Mouse (Mus musculus): ENCODE measurements around the gene Spdye4c. TPM values are rescaled to one million over a fixed set of nuclear protein-coding genes. Genes with fewer than 3 reads are reported as not detected.

Gene Spdye4c
- polyA plus RNA-seq, 1 experiment = not detected

DNA sequence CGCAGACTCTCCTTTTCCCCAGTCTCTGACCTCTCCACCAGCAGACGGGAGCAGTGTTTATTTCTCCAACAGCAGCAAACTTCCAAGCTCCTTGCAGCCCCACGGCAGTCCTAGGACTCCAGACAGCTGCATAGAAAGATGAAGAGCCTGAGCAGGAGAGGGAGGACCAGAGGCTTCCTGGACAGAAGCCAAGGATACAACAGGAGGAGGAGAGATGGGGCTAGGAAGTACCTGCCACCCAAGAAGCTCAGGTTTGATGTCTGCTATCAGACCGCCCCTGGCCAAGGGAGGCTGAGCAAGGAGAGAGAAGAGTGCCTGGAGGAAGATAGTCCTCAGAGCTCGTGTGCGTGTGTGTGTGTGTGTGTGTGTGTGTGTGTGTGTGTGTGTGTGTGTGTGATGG, 41.0 kb upstream of the Spdye4c start:
- H3K27me3 ChIP-seq (ENCODE audit: control insufficient read depth, insufficient read depth, low read length) = no peaks in the 10 kb centered on the region
- H3K36me3 ChIP-seq (ENCODE audit: control insufficient read depth, insufficient read depth, low read length) = no peaks in the 10 kb centered on the region
- WGBS = 32% methylated on average over 6 of the region's 6 CpGs
- no peak for TF ChIP-seq POLR2A (IDR thresholded peaks at IDR 0.05; ENCODE audit: low read depth, low read length)
- no peak for TF ChIP-seq CTCF (IDR thresholded peaks at IDR 0.05; ENCODE audit: extremely low read depth, insufficient read length, insufficient replicate concordance, low read depth, low read length)
- no peak overlapping the region for H3K27ac ChIP-seq (ENCODE audit: insufficient read depth, low read depth, low read length)
- no peak overlapping the region for H3K4me3 ChIP-seq (ENCODE audit: low read depth, low read length)
- no peaks in the 10 kb centered on the region; the same call in 1 of the 2 replicates for H3K4me1 ChIP-seq (ENCODE audit: control insufficient read depth, insufficient read depth, insufficient read length, low read length)

DNA sequence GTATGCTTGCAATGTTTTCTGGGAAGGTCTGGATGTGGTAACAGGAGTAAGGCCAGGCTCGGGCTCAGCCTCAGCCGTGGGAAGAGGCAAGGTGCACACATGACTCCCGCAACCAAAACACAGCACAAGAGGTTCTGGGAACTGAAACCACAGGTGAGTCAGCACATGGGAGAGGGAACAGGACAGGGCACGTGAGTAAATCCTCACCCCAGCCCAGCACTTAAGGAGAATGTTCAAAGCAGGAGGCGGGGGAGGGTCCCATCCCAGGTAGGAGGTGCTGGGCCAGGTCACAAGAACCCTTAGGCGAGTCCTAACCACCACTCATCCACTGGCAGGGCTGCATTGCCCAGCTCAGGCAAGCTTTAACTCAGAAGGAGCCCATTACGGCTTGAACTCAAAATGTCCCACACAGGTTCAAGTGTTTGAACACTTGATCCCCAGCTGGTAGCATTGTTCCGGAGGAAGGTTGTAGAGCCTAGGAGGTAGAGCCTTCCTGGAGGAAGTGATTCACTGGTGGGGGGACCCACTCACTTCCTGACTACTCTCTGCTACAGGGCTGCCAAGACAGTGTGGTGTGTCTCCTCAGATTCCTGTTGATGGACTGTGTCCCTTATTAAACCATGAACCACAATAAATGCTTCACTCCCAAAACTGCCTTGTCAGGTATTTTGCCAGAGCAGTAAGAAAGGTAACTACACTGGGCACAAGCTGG, 38.8 kb upstream of the Spdye4c start:
- Histone ChIP-seq H3K27me3 (ENCODE audit: control insufficient read depth, insufficient read depth, low read length) (no peaks in the 10 kb centered on the region), H3K4me3 (ENCODE audit: low read depth, low read length) (no peak overlapping the region), H3K36me3 (ENCODE audit: control insufficient read depth, insufficient read depth, low read length) (no peaks in the 10 kb centered on the region), H3K27ac (ENCODE audit: insufficient read depth, low read depth, low read length) (no peak overlapping the region), H3K4me1 (ENCODE audit: control insufficient read depth, insufficient read depth, insufficient read length, low read length) (no peaks in the 10 kb centered on the region; the same call in 1 of the 2 replicates)
- WGBS = 74% methylated on average over 8 of the region's 8 CpGs
- TF ChIP-seq POLR2A (IDR thresholded peaks at IDR 0.05; ENCODE audit: low read depth, low read length) (no peak), CTCF (IDR thresholded peaks at IDR 0.05; ENCODE audit: extremely low read depth, insufficient read length, insufficient replicate concordance, low read depth, low read length) (no peak)

GRCm38 (mm10) chr2:128552798-128553720, 38.0 kb upstream of the Spdye4c start:
- Histone ChIP-seq H3K4me3 (ENCODE audit: low read depth, low read length) (no peak overlapping the region), H3K27me3 (ENCODE audit: control insufficient read depth, insufficient read depth, low read length) (no peaks in the 10 kb centered on the region), H3K36me3 (ENCODE audit: control insufficient read depth, insufficient read depth, low read length) (no peaks in the 10 kb centered on the region), H3K27ac (ENCODE audit: insufficient read depth, low read depth, low read length) (no peak overlapping the region), H3K4me1 (ENCODE audit: control insufficient read depth, insufficient read depth, insufficient read length, low read length) (no peaks in the 10 kb centered on the region; the same call in 1 of the 2 replicates)
- TF ChIP-seq CTCF (IDR thresholded peaks at IDR 0.05; ENCODE audit: extremely low read depth, insufficient read length, insufficient replicate concordance, low read depth, low read length) (no peak), POLR2A (IDR thresholded peaks at IDR 0.05; ENCODE audit: low read depth, low read length) (no peak)
- 73% methylated on average over 8 of the region's 8 CpGs for WGBS

- no peak for TF ChIP-seq CTCF (IDR thresholded peaks at IDR 0.05; ENCODE audit: extremely low read depth, insufficient read length, insufficient replicate concordance, low read depth, low read length)
- no peaks in the 10 kb centered on the region for H3K27me3 ChIP-seq (ENCODE audit: control insufficient read depth, insufficient read depth, low read length)
- no peak overlapping the region for H3K4me3 ChIP-seq (ENCODE audit: low read depth, low read length)
- 90% methylated on average over 9 of the region's 9 CpGs for WGBS
- no peak overlapping the region for H3K27ac ChIP-seq (ENCODE audit: insufficient read depth, low read depth, low read length)
- no peaks in the 10 kb centered on the region for H3K36me3 ChIP-seq (ENCODE audit: control insufficient read depth, insufficient read depth, low read length)
- no peaks in the 10 kb centered on the region; the same call in 1 of the 2 replicates for H3K4me1 ChIP-seq (ENCODE audit: control insufficient read depth, insufficient read depth, insufficient read length, low read length)
Measured at GRCm38 (mm10) chr2:128555082-128555481, 35.9 kb upstream of the Spdye4c start.

GRCm38 (mm10) chr2:128564195-128564594, 26.8 kb upstream of the Spdye4c start:
- Histone ChIP-seq H3K27ac (ENCODE audit: insufficient read depth, low read depth, low read length) (no peak overlapping the region), H3K27me3 (ENCODE audit: control insufficient read depth, insufficient read depth, low read length) (no peaks in the 10 kb centered on the region), H3K4me3 (ENCODE audit: low read depth, low read length) (no peak overlapping the region), H3K4me1 (ENCODE audit: control insufficient read depth, insufficient read depth, insufficient read length, low read length) (peaks cover 8% of the 10 kb centered on the region; the same call in 1 of the 2 replicates), H3K36me3 (ENCODE audit: control insufficient read depth, insufficient read depth, low read length) (no peaks in the 10 kb centered on the region)
- no peak for TF ChIP-seq POLR2A (IDR thresholded peaks at IDR 0.05; ENCODE audit: low read depth, low read length)
- peak; percentile 31; the same call in 1 of the 2 replicates for TF ChIP-seq CTCF (IDR thresholded peaks at IDR 0.05; ENCODE audit: extremely low read depth, insufficient read length, insufficient replicate concordance, low read depth, low read length)
- WGBS = 88% methylated on average over 3 of the region's 3 CpGs

GRCm38 (mm10) chr2:128565904-128566303, 25.1 kb upstream of the Spdye4c start:
- Histone ChIP-seq H3K36me3 (ENCODE audit: control insufficient read depth, insufficient read depth, low read length) (no peaks in the 10 kb centered on the region), H3K4me1 (ENCODE audit: control insufficient read depth, insufficient read depth, insufficient read length, low read length) (peaks cover 8% of the 10 kb centered on the region; the same call in 1 of the 2 replicates), H3K4me3 (ENCODE audit: low read depth, low read length) (no peak overlapping the region), H3K27me3 (ENCODE audit: control insufficient read depth, insufficient read depth, low read length) (no peaks in the 10 kb centered on the region), H3K27ac (ENCODE audit: insufficient read depth, low read depth, low read length) (no peak overlapping the region)
- WGBS = 48% methylated on average over 8 of the region's 8 CpGs
- TF ChIP-seq CTCF (IDR thresholded peaks at IDR 0.05; ENCODE audit: extremely low read depth, insufficient read length, insufficient replicate concordance, low read depth, low read length) (no peak), POLR2A (IDR thresholded peaks at IDR 0.05; ENCODE audit: low read depth, low read length) (no peak)

Data from small intestine, adult 2 months (tissue).